Mouse (Mus musculus) C2C12 (cell line): ENCODE measurements around the gene Map3k11. TPM values are rescaled to one million over a fixed set of nuclear protein-coding genes. Genes with fewer than 3 reads are reported as not detected.

Experiments
- H3K27me3 ChIP-seq: one replicate; pipeline ENCODE4 v1.6.1; 2011; ENCODE audit not compliant: control insufficient read depth, insufficient read depth, insufficient read length
- H3K36me3 ChIP-seq: one replicate; pipeline ENCODE4 v1.6.1; 2011; ENCODE audit not compliant: control insufficient read depth, insufficient read depth
- H3K4me3 ChIP-seq: one replicate; pipeline ENCODE4 v1.5.1; 2011; ENCODE audit warnings: mild to moderate bottlenecking, control low read depth; ENCODE audit not compliant: poor library complexity, insufficient read depth, severe bottlenecking
- H3K79me2 ChIP-seq: one replicate; pipeline ENCODE4 v1.6.1; 2011; ENCODE audit not compliant: control insufficient read depth, insufficient read depth
- H3K79me3 ChIP-seq: one replicate; pipeline ENCODE4 v1.6.1; 2011; ENCODE audit warnings: low read depth, control low read depth
- H3ac ChIP-seq: one replicate; pipeline ENCODE3; 2011; ENCODE audit warnings: low read depth; ENCODE audit not compliant: control insufficient read depth, insufficient read length
- CEBPB ChIP-seq: IDR thresholded peaks from one replicate; pipeline ENCODE4 v1.6.1; 2011; ENCODE audit warnings: low read depth, mild to moderate bottlenecking, control low read depth, moderate library complexity
- CTCF ChIP-seq: IDR thresholded peaks from one replicate; pipeline ENCODE4 v1.5.1; 2011; ENCODE audit not compliant: control insufficient read depth, insufficient read depth, insufficient read length
- FOSL1 ChIP-seq: IDR thresholded peaks from one replicate; pipeline ENCODE4 v1.8.0; 2011; ENCODE audit warnings: mild to moderate bottlenecking, low read length; ENCODE audit not compliant: poor library complexity, insufficient read depth, severe bottlenecking
- MAX ChIP-seq: IDR thresholded peaks from one replicate; pipeline ENCODE4 v1.6.1; 2011; ENCODE audit warnings: mild to moderate bottlenecking, control low read depth
- MYOD1 ChIP-seq: IDR thresholded peaks from one replicate; pipeline ENCODE4 v1.6.1; 2011; ENCODE audit warnings: low read depth; ENCODE audit not compliant: control insufficient read depth, insufficient read length
- MYOG ChIP-seq: IDR thresholded peaks from one replicate; pipeline ENCODE4 v1.6.1; 2011; ENCODE audit not compliant: control insufficient read depth, insufficient read length; ENCODE audit errors: extremely low read depth
- USF1 ChIP-seq: IDR thresholded peaks from one replicate; pipeline ENCODE4 v1.6.1; 2011; ENCODE audit warnings: low read depth, mild to moderate bottlenecking, control low read depth, moderate library complexity
- polyA plus RNA-seq: library from polyadenylated mRNA; unstranded; fragments of >200 nt; fragmentation: generic; extraction: Trizol; gene quantifications from one replicate; pipeline ENCODE4 v1.2.1, GENCODE M21; 2012; ENCODE audit warnings: missing spikeins

The Map3k11 gene
- polyA plus RNA-seq, 1 experiment, result 24.2 TPM

DNA sequence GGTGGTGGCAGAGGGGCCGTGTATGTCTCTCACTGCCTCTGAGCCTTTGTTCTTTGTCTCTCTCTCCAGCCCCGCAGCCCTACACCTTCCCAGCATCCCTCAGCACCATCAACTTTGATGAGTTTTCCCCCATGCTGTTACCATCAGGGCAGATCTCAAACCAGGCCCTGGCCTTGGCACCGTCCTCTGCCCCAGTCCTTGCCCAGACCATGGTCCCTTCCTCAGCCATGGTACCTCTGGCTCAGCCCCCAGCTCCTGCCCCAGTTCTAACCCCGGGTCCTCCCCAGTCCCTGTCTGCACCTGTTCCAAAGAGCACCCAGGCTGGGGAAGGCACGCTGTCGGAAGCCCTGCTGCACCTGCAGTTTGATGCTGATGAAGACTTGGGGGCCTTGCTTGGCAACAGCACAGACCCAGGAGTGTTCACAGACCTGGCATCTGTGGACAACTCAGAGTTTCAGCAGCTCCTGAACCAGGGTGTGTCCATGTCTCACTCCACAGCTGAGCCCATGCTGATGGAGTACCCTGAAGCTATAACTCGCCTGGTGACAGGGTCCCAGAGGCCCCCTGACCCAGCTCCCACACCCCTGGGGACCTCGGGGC lies 41.7 kb upstream of the Map3k11 start:
- no peaks in the 10 kb centered on the region for H3K79me2 ChIP-seq
- H3K4me3 ChIP-seq, result no peak overlapping the region
- no peak overlapping the region for H3ac ChIP-seq
- no peaks in the 10 kb centered on the region for H3K79me3 ChIP-seq
- no peaks in the 10 kb centered on the region for H3K27me3 ChIP-seq
- TF ChIP-seq MYOD1 (no peak), FOSL1 (no peak), MAX (no peak), MYOG (no peak), CTCF (no peak)
- H3K36me3 ChIP-seq, result peaks cover 71% of the 10 kb centered on the region

DNA sequence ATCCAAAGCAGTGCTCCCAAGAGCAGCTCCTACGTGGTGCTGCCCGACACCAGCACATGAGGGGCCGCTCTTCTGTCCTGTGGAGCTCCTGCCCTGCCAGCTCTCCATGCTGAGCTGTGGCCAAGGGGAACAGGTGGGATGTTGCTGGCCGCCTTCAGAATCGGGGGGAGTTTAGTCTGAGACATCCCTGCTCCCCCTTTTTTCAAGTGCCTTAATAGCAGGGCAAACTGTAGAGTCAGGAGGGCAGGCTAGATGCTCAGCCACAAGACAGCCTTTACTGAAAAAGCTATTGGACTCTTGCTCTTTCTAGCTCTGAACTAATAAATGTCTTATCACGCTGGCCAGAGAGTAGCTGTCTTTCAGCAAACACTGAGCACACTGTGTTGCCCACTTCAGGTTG lies 40.8 kb upstream of the Map3k11 start:
- no peaks in the 10 kb centered on the region for H3K79me3 ChIP-seq
- H3K36me3 ChIP-seq, result peaks cover 61% of the 10 kb centered on the region

DNA sequence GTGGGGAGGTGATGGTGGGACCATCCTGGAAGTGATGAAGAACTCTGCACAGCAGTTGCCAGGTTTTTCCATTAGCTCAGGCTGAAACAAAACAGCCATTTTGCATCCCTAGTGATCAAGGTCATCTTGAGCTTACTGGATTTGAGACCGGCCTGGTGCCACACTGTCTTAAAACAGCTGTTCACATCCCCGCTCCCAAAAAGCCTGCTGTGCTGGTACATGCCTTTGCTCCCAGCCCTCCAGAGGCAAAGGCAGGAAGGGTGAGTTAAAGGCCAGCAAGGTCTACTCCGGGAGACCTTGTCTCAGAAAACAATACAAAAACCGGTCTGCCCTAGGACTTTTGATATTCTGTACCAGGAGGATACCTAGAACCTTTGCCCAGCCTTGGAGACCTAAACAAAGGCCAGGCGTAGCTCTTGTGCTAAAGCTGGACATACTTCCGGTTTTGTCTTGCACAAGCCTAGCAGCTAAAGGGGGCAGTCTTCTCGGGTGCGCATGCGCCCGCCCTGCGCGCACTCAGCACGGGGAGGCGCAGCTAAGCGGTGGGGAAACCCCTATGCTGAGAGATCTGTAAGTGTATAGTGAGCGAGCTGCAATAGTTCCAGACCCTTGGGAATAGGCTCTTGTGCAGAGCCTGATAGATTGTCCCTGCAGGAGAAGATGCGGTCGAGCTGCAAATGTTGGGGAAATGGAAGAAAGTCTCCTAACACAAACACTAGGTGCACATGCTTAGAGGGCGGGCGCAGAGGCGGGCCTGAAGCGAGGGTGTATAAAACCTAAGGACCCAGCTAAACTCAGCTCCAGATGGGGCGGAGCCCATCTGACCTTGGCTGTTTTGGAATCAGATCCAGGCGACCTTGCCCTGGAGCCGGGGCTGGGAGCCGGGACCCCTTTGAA lies 39.9 kb upstream of the Map3k11 start:
- peaks cover 54% of the 10 kb centered on the region for H3K36me3 ChIP-seq
- no peaks in the 10 kb centered on the region for H3K79me3 ChIP-seq
- no peaks in the 10 kb centered on the region for H3K79me2 ChIP-seq
- no peaks in the 10 kb centered on the region for H3K27me3 ChIP-seq
- TF ChIP-seq MAX, result no peak
- TF ChIP-seq FOSL1, result no peak
- peak; percentile 61 for TF ChIP-seq CEBPB
- TF ChIP-seq CTCF, result no peak
- TF ChIP-seq MYOD1, result no peak
- no peak overlapping the region for H3K4me3 ChIP-seq
- H3ac ChIP-seq, result peak overlapping the region; percentile 28

More for the DNA sequence above, 40.8 kb upstream of the Map3k11 start:
- TF ChIP-seq MYOG, result no peak
- no peak for TF ChIP-seq MAX
- TF ChIP-seq CEBPB, result no peak
- no peak for TF ChIP-seq CTCF
- no peak for TF ChIP-seq USF1
- no peak for TF ChIP-seq FOSL1
- no peak for TF ChIP-seq MYOD1
- H3K27me3 ChIP-seq, result no peaks in the 10 kb centered on the region
- H3ac ChIP-seq, result no peak overlapping the region
- H3K79me2 ChIP-seq, result no peaks in the 10 kb centered on the region
- no peak overlapping the region for H3K4me3 ChIP-seq

DNA sequence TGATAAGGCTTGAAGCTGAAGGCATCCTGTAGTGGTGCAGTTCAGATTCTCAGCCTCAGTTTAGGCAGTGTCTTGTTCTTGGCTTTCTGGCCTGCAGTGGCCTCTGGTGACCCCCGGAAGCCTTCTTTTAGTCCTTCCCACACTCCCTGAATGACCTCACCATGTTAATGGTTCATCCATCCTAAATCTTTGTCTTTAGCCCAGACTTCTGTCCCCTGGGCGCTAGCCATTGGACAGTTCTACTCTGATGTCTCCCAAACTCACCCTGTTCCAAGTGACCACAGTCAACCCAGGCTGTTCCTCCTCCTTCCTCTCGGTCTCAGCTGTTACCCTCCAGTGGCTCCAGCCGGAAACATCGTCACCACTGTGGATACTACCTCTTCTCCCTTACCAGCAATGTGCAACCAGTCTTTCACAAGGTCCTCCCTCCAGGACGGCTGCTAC lies 39.2 kb upstream of the Map3k11 start:
- H3K36me3 ChIP-seq, result peaks cover 53% of the 10 kb centered on the region
- H3K79me3 ChIP-seq, result no peaks in the 10 kb centered on the region
- TF ChIP-seq MYOD1 (no peak), MAX (no peak), CTCF (no peak), MYOG (no peak), FOSL1 (no peak), USF1 (no peak), CEBPB (no peak)
- no peak overlapping the region for H3K4me3 ChIP-seq
- H3K27me3 ChIP-seq, result no peaks in the 10 kb centered on the region
- H3ac ChIP-seq, result peak overlapping the region; percentile 28
- H3K79me2 ChIP-seq, result no peaks in the 10 kb centered on the region

DNA sequence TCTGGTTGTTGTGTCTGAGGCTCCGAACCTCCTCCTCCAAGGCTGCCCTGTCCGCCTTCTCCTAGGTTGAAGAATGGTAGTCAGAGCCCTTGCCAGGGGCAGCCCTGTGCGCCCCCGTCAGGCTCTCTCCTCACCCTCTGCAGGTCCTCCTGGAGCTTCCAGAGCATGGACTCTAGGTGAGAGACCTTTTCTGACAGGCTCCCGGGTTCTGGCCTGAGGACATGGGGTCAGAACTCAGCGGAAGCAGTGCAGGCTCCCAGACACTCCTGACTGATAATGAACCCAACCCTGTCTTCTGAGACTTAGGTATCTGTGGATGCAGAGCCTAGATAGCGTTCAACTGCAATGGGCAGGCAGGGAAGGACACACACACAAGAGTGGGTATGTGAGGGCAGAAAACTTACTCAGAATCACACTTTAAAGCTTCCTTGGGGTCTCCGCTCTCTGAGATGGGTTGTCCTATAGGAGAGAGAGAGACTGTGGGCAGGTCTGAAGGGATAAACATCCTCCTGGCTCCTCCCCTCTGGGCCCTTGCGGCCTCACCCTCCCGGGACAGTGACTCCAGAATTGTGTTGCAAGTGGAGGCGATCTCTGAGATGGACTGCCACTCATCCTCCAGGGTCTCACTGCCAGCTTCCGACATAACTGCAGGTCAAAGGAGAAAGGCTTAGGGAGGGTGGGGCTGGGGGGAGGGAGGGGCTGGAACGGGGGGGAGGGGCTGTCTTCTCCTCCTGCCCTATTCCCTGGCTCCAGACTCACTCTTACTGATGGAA lies 36.9 kb upstream of the Map3k11 start:
- H3K36me3 ChIP-seq, result peaks cover 39% of the 10 kb centered on the region
- no peaks in the 10 kb centered on the region for H3K27me3 ChIP-seq
- no peak overlapping the region for H3K4me3 ChIP-seq
- no peaks in the 10 kb centered on the region for H3K79me3 ChIP-seq
- H3ac ChIP-seq, result no peak overlapping the region
- no peaks in the 10 kb centered on the region for H3K79me2 ChIP-seq
- no peak for TF ChIP-seq MYOG
- TF ChIP-seq MAX, result no peak
- no peak for TF ChIP-seq CTCF
- TF ChIP-seq USF1, result no peak
- no peak for TF ChIP-seq MYOD1
- TF ChIP-seq CEBPB, result no peak
- TF ChIP-seq FOSL1, result no peak

DNA sequence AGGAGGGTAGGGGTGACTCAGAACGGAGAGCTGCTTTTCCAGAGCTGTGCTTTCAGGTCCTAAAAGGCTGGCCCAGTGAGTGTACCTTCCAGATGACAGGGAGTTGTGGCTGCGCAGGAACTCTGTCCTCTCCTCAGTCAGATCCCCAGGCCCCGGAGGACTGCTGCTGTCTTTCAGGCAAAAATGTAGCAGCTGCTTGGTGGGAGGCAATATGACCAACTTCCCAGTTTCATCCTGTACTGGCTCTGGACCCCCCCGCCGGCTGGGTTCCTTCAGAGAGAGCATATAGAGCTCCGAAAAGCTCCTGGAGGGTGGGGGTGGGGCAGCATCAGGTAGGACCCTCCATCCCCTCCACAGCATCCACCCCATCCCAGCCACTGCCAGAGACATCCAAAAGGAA lies 36.0 kb upstream of the Map3k11 start:
- peaks cover 31% of the 10 kb centered on the region for H3K36me3 ChIP-seq
- H3K4me3 ChIP-seq, result no peak overlapping the region
- no peaks in the 10 kb centered on the region for H3K27me3 ChIP-seq
- no peak overlapping the region for H3ac ChIP-seq
- no peaks in the 10 kb centered on the region for H3K79me3 ChIP-seq
- H3K79me2 ChIP-seq, result no peaks in the 10 kb centered on the region
- TF ChIP-seq FOSL1 (no peak), MYOD1 (no peak), USF1 (no peak), MAX (no peak), CTCF (no peak), MYOG (no peak), CEBPB (no peak)
